Mouse (Mus musculus) neural tube, embryonic 14.5 days (tissue): ENCODE data around the gene Kcnma1. TPM values are rescaled to one million over a fixed set of nuclear protein-coding genes. Genes with fewer than 3 reads are reported as not detected.

Experiments used
- ATAC-seq: fragments of 200-750 bp; cut with Nextera tagmentation; 2 replicates; pipeline ENCODE4 v1.8.0; 2017; ENCODE audit warnings: low read depth, mild to moderate bottlenecking, moderate TSS enrichment, moderate library complexity
- H3K27ac ChIP-seq: fragments of 300-500 bp; sonication (generic); 2 replicates; pipeline ENCODE4 v1.5.1; 2014; ENCODE audit warnings: low read depth, mild to moderate bottlenecking, control low read depth, low read length, moderate library complexity, mixed read lengths
- H3K27me3 ChIP-seq: fragments of 300-500 bp; sonication (generic); 2 replicates; pipeline ENCODE4 v1.6.1; 2014; ENCODE audit warnings: low read length; ENCODE audit not compliant: control insufficient read depth, insufficient read depth
- H3K36me3 ChIP-seq: fragments of 300-500 bp; sonication (generic); 2 replicates; pipeline ENCODE4 v1.6.1; 2014; ENCODE audit warnings: low read length, mixed read lengths; ENCODE audit not compliant: control insufficient read depth, insufficient read depth
- H3K4me1 ChIP-seq: fragments of 300-500 bp; sonication (generic); 2 replicates; pipeline ENCODE4 v1.6.1; 2014; ENCODE audit warnings: low read length; ENCODE audit not compliant: control insufficient read depth, insufficient read depth
- H3K4me2 ChIP-seq: fragments of 300-500 bp; sonication (generic); 2 replicates; pipeline ENCODE4 v1.6.1; 2014; ENCODE audit warnings: mild to moderate bottlenecking, low read depth, low read length, control low read depth
- H3K4me3 ChIP-seq: fragments of 300-500 bp; sonication (generic); 2 replicates; pipeline ENCODE4 v1.5.1; 2014; ENCODE audit warnings: low read depth, low read length, control low read depth, mixed read lengths
- H3K9ac ChIP-seq: fragments of 300-500 bp; sonication (generic); replicated peaks from 2 replicates; pipeline ENCODE4 v1.6.1; 2014; ENCODE audit warnings: low read depth, mild to moderate bottlenecking, control low read depth, low read length, mixed read lengths
- H3K9me3 ChIP-seq: fragments of 300-500 bp; sonication (generic); 2 replicates; pipeline ENCODE4 v1.6.1; 2016; ENCODE audit warnings: low read length; ENCODE audit not compliant: control insufficient read depth
- WGBS: fragments of 180-500 bp; shearing (Covaris S2); extraction: QIAGEN DNeasy Blood & Tissue Kit; methylation state at CpG from one replicate; pipeline ENCODE4 v1.1.7; 2014; 5-methylcytosine and 5-hydroxymethylcytosine counted together
- polyA plus RNA-seq: library from polyadenylated mRNA; unstranded; fragments of >200 nt; fragmentation: Nextera tagmentation; extraction: Ambion mirVana; gene quantifications from 2 replicates; pipeline ENCODE4 v1.2.1, GENCODE M21; 2014

The Kcnma1 gene
- polyA plus RNA-seq, 1 experiment from 2014 or later, result 28.9 TPM

DNA sequence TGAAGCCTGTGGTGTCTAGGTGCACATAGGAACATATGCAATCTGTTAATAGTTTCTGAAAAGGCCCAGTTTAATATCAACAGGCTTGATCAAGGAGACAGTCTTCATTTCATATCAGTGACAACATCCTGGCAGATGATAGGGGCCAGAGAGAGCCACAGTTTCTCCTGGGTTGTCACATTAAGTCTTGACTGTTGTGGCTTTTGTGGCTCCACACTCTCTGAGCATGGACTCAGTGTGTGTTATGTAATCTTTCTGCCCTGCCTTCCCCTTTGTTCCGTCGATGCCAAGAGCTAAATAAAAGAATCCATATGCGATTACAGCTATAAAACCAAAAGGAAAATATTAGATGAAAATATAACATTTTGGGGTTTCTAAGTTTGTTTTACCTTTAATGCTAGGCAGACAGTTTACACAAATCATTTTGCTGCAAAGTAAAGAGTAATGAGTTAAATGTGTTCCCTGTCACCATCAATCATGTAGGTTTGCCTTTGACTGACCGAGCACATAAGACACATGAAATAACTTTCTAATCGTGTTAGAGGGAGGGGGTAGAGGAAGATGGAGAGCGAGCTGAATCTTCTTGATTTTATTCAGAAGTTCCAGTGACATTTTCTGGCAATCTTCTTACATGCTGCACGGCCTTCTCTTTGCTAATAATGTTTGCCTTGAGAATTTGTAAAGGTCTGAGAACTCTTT lies 528.3 kb downstream of the Kcnma1 start:
- Histone ChIP-seq H3K9ac (no peak overlapping the region), H3K9me3 (no peaks in the 10 kb centered on the region), H3K27ac (no peak overlapping the region), H3K27me3 (no peaks in the 10 kb centered on the region), H3K36me3 (no peaks in the 10 kb centered on the region), H3K4me2 (no peak overlapping the region), H3K4me3 (no peak overlapping the region), H3K4me1 (no peaks in the 10 kb centered on the region)
- ATAC-seq, result no peak
- 73% methylated on average over 7 of the region's 7 CpGs for WGBS

DNA sequence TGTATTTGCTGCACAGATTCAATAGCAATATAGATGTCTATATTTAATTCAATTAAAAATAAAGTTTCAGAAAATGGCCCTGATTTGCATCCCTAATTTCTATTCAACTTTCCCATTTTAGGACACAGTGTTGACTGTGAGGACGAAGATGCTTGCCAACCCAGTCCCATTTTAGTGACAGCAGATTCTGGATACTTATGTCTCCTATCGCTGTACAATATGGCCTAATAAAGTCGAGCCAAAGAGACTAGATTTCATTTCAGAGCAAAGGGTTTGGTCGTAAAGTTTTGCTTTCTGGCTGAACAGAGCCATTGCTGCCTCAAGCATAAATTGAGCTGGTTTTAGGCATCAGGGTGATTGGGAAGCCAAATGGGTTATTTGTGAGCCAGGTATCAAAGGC lies 539.2 kb downstream of the Kcnma1 start:
- no peaks in the 10 kb centered on the region for H3K4me1 ChIP-seq
- H3K9me3 ChIP-seq, result no peaks in the 10 kb centered on the region
- H3K4me2 ChIP-seq, result no peak overlapping the region
- no peak overlapping the region for H3K9ac ChIP-seq
- ATAC-seq, result no peak
- no peaks in the 10 kb centered on the region for H3K27me3 ChIP-seq
- no peak overlapping the region for H3K4me3 ChIP-seq
- no peaks in the 10 kb centered on the region for H3K36me3 ChIP-seq
- WGBS, result 80% methylated on average over 4 of the region's 4 CpGs
- H3K27ac ChIP-seq, result no peak overlapping the region

DNA sequence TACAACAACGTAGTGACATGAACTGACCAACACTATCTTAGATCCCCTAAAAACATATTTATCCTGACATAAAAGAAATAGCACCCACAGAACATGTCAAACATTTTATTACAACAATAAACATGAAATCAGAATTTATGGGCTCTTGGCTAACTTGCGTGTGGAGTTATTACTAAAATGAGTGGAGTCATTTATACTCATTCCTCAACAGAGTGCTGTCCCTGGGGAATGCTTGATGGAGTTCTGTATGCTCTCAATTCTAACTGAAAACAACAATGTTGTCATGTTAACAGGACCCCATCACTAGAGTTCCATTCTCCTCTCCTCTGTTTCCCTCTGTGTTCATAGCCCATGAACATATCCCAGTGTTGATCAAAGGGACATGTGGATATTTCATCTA lies 544.2 kb downstream of the Kcnma1 start:
- no peak overlapping the region for H3K27ac ChIP-seq
- H3K9me3 ChIP-seq, result no peaks in the 10 kb centered on the region
- H3K9ac ChIP-seq, result no peak overlapping the region
- no peak overlapping the region for H3K4me2 ChIP-seq
- no peak for ATAC-seq
- no peak overlapping the region for H3K4me3 ChIP-seq
- WGBS, result 61% methylated on average over 2 of the region's 2 CpGs
- H3K36me3 ChIP-seq, result no peaks in the 10 kb centered on the region
- no peaks in the 10 kb centered on the region for H3K27me3 ChIP-seq
- H3K4me1 ChIP-seq, result no peaks in the 10 kb centered on the region

DNA sequence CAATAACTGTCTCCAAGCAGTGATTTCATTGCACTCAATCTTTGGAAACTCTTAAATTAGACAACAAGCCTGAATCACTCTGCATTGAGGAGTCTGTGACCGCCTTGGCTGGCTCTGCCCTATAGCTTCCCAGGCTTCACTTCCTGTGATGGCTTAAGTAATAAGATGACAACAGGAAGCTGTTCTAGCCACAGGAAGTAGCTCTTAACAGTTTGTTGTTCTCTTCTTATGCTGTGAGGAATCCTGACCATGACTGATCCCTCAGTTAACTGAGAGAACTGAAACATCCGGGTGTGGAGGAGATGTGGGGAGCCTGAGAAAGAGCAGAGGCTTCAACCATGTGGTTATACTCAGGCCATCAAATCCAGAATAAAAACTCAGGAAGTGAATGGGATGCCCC lies 549.2 kb downstream of the Kcnma1 start:
- no peak overlapping the region for H3K4me2 ChIP-seq
- H3K4me1 ChIP-seq, result 0 out of 2 replicates have a peak, but pooled peaks cover 6% of the 10 kb centered on the region
- 83% methylated on average over 2 of the region's 2 CpGs for WGBS
- no peaks in the 10 kb centered on the region for H3K27me3 ChIP-seq
- H3K36me3 ChIP-seq, result no peaks in the 10 kb centered on the region
- no peak for ATAC-seq
- H3K9ac ChIP-seq, result no peak overlapping the region
- no peak overlapping the region for H3K4me3 ChIP-seq
- no peaks in the 10 kb centered on the region for H3K9me3 ChIP-seq
- H3K27ac ChIP-seq, result no peak overlapping the region

DNA sequence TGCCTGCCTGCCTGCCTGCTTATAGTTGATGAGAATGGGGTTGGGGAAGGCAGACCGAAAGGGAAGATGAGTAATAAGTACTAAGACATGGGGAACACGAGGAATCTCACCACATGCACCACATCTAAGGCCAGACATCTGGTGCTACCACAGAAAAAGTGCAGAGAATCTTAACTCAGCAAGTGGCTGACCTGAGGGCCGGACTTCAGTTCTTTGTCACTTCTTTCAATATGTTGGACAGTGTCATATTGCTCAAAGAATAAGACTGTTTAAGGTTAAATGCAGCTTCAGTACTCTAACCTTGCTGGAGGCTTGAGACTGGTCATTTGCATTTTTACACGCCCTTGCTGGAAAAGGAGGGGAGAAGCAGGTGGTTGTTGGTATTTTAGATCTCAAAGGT lies 555.7 kb downstream of the Kcnma1 start:
- Histone ChIP-seq H3K27me3 (no peaks in the 10 kb centered on the region), H3K36me3 (no peaks in the 10 kb centered on the region), H3K4me1 (0 out of 2 replicates have a peak, but pooled peaks cover 11% of the 10 kb centered on the region), H3K4me3 (no peak overlapping the region), H3K27ac (no peak overlapping the region), H3K9me3 (no peaks in the 10 kb centered on the region), H3K4me2 (no peak overlapping the region), H3K9ac (no peak overlapping the region)
- ATAC-seq, result no peak
- 64% methylated on average over 4 of the region's 4 CpGs for WGBS

DNA sequence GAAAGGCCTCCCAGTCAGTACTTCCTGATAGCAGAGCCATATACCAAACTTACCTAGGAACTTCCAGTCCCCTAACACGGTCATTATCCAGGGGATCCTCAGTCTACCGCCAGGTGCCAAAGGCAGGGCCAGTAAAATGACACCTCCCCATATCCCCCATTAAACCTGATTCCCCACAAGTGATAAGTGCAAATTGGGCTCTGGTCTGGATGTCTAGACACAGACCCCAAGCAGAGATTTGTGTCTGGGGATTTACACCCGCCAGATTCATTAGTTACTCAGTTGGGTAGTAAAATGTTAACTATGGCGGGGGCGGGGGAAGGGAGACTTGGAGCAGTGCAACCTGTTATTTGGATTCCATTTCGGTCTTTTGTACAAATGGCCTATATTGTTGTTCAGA lies 562.6 kb downstream of the Kcnma1 start:
- H3K27ac ChIP-seq, result no peak overlapping the region
- H3K4me1 ChIP-seq, result no peaks in the 10 kb centered on the region
- no peak for ATAC-seq
- no peak overlapping the region for H3K4me3 ChIP-seq
- H3K27me3 ChIP-seq, result no peaks in the 10 kb centered on the region
- no peaks in the 10 kb centered on the region for H3K36me3 ChIP-seq
- no peak overlapping the region for H3K4me2 ChIP-seq
- H3K9ac ChIP-seq, result no peak overlapping the region
- 38% methylated on average over 6 of the region's 6 CpGs for WGBS
- H3K9me3 ChIP-seq, result no peaks in the 10 kb centered on the region

DNA sequence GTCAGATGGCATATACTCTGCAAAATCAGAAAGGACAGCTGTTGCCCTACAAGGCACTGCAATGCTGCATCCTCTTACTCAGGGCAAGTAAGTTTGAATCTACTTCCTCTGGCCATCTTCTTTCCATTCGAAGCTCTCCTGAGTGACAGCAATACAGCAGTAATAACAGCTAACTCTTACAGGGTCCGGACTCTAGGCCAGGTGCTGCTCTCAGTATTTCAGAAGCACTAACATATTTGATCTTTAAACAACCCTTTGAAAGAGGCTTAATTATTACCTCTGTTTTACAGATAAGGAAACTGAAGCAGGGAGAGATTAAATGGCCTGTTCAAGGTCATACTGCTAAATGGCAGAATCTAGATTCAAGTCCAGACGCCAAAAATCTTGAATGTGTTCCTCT lies 576.8 kb downstream of the Kcnma1 start:
- Histone ChIP-seq H3K4me3 (no peak overlapping the region), H3K36me3 (no peaks in the 10 kb centered on the region), H3K4me1 (no peaks in the 10 kb centered on the region), H3K9ac (no peak overlapping the region), H3K27me3 (no peaks in the 10 kb centered on the region), H3K4me2 (no peak overlapping the region), H3K9me3 (no peaks in the 10 kb centered on the region), H3K27ac (no peak overlapping the region)
- 83% methylated on average over 3 of the region's 3 CpGs for WGBS
- no peak for ATAC-seq

DNA sequence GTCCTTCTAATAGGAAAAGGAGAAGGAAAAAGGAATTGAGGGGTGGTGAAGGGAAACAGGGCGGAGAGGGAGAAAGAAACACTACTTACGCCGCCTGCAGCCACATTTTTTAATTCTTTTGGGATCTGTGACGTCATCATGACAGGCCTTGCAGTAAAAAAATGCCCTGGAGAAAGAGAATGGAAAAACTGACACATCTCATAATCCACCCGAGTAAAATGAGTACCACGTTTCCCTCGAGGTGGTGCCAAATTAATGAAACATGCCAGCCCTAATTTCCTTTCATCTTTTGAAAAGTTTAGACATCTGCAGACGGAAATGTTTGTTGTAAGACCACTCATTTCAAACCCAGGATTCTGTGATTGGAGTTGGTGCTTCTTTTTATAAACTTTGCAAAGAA lies 578.4 kb downstream of the Kcnma1 start:
- 83% methylated on average over 8 of the region's 8 CpGs for WGBS
- ATAC-seq, result no peak

DNA sequence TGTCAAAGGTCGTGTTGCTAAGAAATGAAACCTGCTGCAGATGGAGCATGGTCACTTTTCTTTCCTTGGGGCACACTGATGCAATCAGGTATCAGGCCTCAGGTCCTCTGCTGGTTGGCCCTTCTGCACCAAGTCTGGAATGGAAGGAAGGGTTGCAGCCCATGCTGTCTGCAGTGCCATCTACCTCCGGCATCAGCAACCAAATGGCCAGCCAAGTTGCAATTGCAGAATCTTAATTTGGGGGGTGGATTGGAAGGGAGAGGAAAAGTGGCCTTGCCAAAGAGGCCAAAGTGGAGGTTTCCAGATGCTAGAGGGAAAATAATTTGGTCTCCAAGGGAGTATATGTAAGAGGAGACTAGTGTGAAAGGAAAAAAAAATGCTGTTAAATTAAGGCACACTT lies 584.3 kb downstream of the Kcnma1 start:
- H3K4me3 ChIP-seq, result no peak overlapping the region
- 81% methylated on average over 2 of the region's 2 CpGs for WGBS
- H3K4me1 ChIP-seq, result no peaks in the 10 kb centered on the region
- no peak overlapping the region for H3K4me2 ChIP-seq
- H3K9ac ChIP-seq, result no peak overlapping the region
- no peak for ATAC-seq
- H3K27me3 ChIP-seq, result no peaks in the 10 kb centered on the region
- H3K36me3 ChIP-seq, result no peaks in the 10 kb centered on the region
- no peaks in the 10 kb centered on the region for H3K9me3 ChIP-seq
- no peak overlapping the region for H3K27ac ChIP-seq

More for the DNA sequence above, 578.4 kb downstream of the Kcnma1 start:
- Histone ChIP-seq H3K4me2 (no peak overlapping the region), H3K27ac (no peak overlapping the region), H3K4me1 (no peaks in the 10 kb centered on the region), H3K9me3 (no peaks in the 10 kb centered on the region), H3K4me3 (no peak overlapping the region), H3K36me3 (no peaks in the 10 kb centered on the region), H3K9ac (no peak overlapping the region), H3K27me3 (no peaks in the 10 kb centered on the region)
